Mouse (Mus musculus) thymus, postnatal 14 days (tissue): ENCODE results near the gene Casc4.

Experiments
- DNase-seq: peaks from one replicate; pipeline ENCODE4 v3.0.0; 2021

Gene Casc4

GRCm38 (mm10) chr2:121866632-121867050, at the start of gene Casc4:
Gene Casc4 (plus strand): TSS chr2:121866970.
- peak; percentile 98 for DNase-seq

GRCm38 (mm10) chr2:121821787-121822186, 45.0 kb upstream of the Casc4 start:
- DNase-seq: no peak

- no peak for DNase-seq
Observed at GRCm38 (mm10) chr2:121824653-121825052, 42.1 kb upstream of the Casc4 start.

GRCm38 (mm10) chr2:121826189-121826588, 40.6 kb upstream of the Casc4 start:
- no peak for DNase-seq

- no peak for DNase-seq
Observed at GRCm38 (mm10) chr2:121828411-121828810, 38.4 kb upstream of the Casc4 start.

- DNase-seq: peak; percentile 47
Observed at GRCm38 (mm10) chr2:121832484-121832894, 34.3 kb upstream of the Casc4 start.

GRCm38 (mm10) chr2:121834926-121835325, 31.8 kb upstream of the Casc4 start:
- no peak for DNase-seq

GRCm38 (mm10) chr2:121841453-121841852, 25.3 kb upstream of the Casc4 start:
- no peak for DNase-seq

- no peak for DNase-seq
Observed at GRCm38 (mm10) chr2:121842249-121842648, 24.5 kb upstream of the Casc4 start.

GRCm38 (mm10) chr2:121846050-121846449, 20.7 kb upstream of the Casc4 start:
- no peak for DNase-seq

- no peak for DNase-seq
Observed at GRCm38 (mm10) chr2:121852045-121852444, 14.7 kb upstream of the Casc4 start.

GRCm38 (mm10) chr2:121853974-121854373, 12.8 kb upstream of the Casc4 start:
- DNase-seq: no peak

- DNase-seq: no peak
Observed at GRCm38 (mm10) chr2:121859380-121859980, 7.3 kb upstream of the Casc4 start.

- peak; percentile 41 for DNase-seq
Observed at GRCm38 (mm10) chr2:121866071-121866601, 634 bp upstream of the Casc4 start.

GRCm38 (mm10) chr2:121867051-121867928, 520 bp downstream of the Casc4 start:
- DNase-seq: no peak

- no peak for DNase-seq
Observed at GRCm38 (mm10) chr2:121879506-121879905, 12.7 kb downstream of the Casc4 start.

GRCm38 (mm10) chr2:121885509-121886106, 18.8 kb downstream of the Casc4 start:
- DNase-seq: no peak

GRCm38 (mm10) chr2:121886406-121886805, 19.6 kb downstream of the Casc4 start:
- DNase-seq: no peak

GRCm38 (mm10) chr2:121888720-121889497, 22.1 kb downstream of the Casc4 start:
- DNase-seq: no peak

GRCm38 (mm10) chr2:121895261-121895660, 28.5 kb downstream of the Casc4 start:
- DNase-seq: no peak

GRCm38 (mm10) chr2:121896825-121897224, 30.1 kb downstream of the Casc4 start:
- no peak for DNase-seq

GRCm38 (mm10) chr2:121909975-121910374, 43.2 kb downstream of the Casc4 start:
- no peak for DNase-seq
